Mouse (Mus musculus) lung, postnatal 0 days (tissue): Measurements from ENCODE around the gene Lrrfip2. TPM values are rescaled to one million over a fixed set of nuclear protein-coding genes. Genes with fewer than 3 reads are reported as not detected.

ENCODE experiments used
- ATAC-seq: fragments of 200-750 bp; cut with Nextera tagmentation; 2 replicates; pipeline ENCODE4 v1.8.0; 2017; ENCODE audit warnings: moderate library complexity
- DNase-seq: peaks from one replicate; pipeline ENCODE4 v3.0.0-alpha.2; 2016; ENCODE audit warnings: low spot score
- H3K27ac ChIP-seq: fragments of 300-500 bp; sonication (generic); 2 replicates; pipeline ENCODE4 v1.5.1; 2014; ENCODE audit warnings: antibody characterized with exemption, mild to moderate bottlenecking, low read length, mixed read lengths
- H3K27me3 ChIP-seq: fragments of 300-500 bp; sonication (generic); replicated peaks from 2 replicates; pipeline ENCODE4 v1.6.1; 2014; ENCODE audit warnings: low read length, mixed read lengths; ENCODE audit not compliant: insufficient read depth
- H3K36me3 ChIP-seq: fragments of 300-500 bp; sonication (generic); 2 replicates; pipeline ENCODE4 v1.6.1; 2014; ENCODE audit warnings: low read length, mixed read lengths; ENCODE audit not compliant: insufficient read depth
- H3K4me1 ChIP-seq: fragments of 300-500 bp; sonication (generic); 2 replicates; pipeline ENCODE4 v1.6.1; 2014; ENCODE audit warnings: antibody characterized with exemption, low read depth, low read length, mixed read lengths; ENCODE audit not compliant: insufficient read depth
- H3K4me2 ChIP-seq: fragments of 300-500 bp; sonication (generic); replicated peaks from 2 replicates; pipeline ENCODE4 v1.6.1; 2014; ENCODE audit warnings: low read depth, mild to moderate bottlenecking, low read length, moderate library complexity, mixed read lengths
- H3K4me3 ChIP-seq: fragments of 300-500 bp; sonication (generic); 2 replicates; pipeline ENCODE4 v1.5.1; 2014; ENCODE audit warnings: low read depth, low read length
- H3K9ac ChIP-seq: fragments of 300-500 bp; sonication (generic); replicated peaks from 2 replicates; pipeline ENCODE4 v1.6.1; 2014; ENCODE audit warnings: low read depth, mild to moderate bottlenecking
- H3K9me3 ChIP-seq: fragments of 300-500 bp; sonication (generic); 2 replicates; pipeline ENCODE4 v1.6.1; 2016; ENCODE audit warnings: low read length, mixed read lengths
- CTCF ChIP-seq: IDR thresholded peaks from 2 replicates; pipeline ENCODE4 v1.5.1; 2016; ENCODE audit warnings: antibody characterized with exemption, mild to moderate bottlenecking
- EP300 ChIP-seq: IDR thresholded peaks from 2 replicates; pipeline ENCODE4 v1.6.1; 2016; ENCODE audit warnings: antibody characterized with exemption, mild to moderate bottlenecking, control low read depth
- WGBS: fragments of 180-500 bp; shearing (Covaris S2); extraction: QIAGEN DNeasy Blood & Tissue Kit; methylation state at CpG from one replicate; pipeline ENCODE4 v1.1.7; 2014; 5-methylcytosine and 5-hydroxymethylcytosine counted together
- polyA plus RNA-seq: library from polyadenylated mRNA; unstranded; fragments of >200 nt; fragmentation: Nextera tagmentation; extraction: Ambion mirVana; gene quantifications from 2 replicates; pipeline ENCODE4 v1.2.1, GENCODE M21; 2015

Gene Lrrfip2
- polyA plus RNA-seq, 1 experiment from 2014 or later, result 54.2 TPM

DNA sequence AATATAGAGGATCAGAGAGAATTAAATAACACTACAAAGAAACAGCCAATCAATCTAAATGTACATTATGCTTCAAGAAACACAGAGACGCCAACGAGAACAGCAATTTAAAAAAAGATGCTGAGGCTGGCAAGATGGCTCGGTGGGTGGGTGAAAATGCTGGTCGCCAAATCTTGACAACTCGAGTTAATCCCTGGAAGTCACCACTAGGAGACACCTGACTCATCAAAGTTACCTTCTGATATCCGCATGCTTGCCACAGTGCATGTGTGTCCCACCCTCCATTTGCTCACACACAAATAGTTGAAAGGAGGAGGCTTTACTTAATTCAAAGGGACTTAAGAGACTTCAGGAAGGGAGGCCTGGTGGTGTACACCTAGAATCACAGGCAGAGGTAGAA is 128.2 kb downstream of the Lrrfip2 start:
- peaks cover 27% of the 10 kb centered on the region; the same call in 1 of the 2 replicates for H3K36me3 ChIP-seq
- H3K27me3 ChIP-seq, result no peaks in the 10 kb centered on the region
- no peak overlapping the region for H3K4me3 ChIP-seq
- H3K4me2 ChIP-seq, result no peak overlapping the region
- H3K27ac ChIP-seq, result no peak overlapping the region
- no peak for ATAC-seq
- no peak for DNase-seq
- WGBS, result 80% methylated on average over 6 of the region's 6 CpGs
- no peak for TF ChIP-seq EP300
- TF ChIP-seq CTCF, result no peak
- no peaks in the 10 kb centered on the region for H3K4me1 ChIP-seq
- H3K9me3 ChIP-seq, result no peaks in the 10 kb centered on the region
- no peak overlapping the region for H3K9ac ChIP-seq

DNA sequence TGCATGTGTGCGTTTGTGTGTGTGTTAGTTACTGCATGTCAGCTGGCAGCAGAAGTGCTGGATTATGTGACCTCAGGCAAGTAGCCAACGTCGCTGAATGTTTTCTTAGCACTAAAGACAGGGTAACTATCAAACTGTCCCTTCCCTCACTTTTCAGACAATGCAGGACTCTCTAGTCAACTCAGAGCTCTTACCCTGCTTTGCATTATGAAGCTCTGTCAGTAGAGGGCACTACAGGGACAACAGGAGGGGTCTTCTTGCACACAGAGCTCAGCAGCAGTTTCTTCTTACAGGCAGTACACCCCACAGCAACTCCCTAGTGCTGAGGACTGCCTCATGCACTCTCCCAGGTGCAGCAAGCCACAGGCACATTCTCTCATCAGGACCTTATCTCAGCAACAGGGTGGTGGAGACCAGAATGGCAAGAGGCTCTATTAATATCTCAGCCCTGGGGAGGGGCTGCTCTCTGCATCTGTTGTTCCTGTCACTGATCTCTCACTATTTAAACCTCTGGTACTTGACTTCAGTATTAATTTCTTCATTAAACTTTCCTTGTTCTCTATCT is 130.4 kb downstream of the Lrrfip2 start:
- Histone ChIP-seq H3K4me1 (no peaks in the 10 kb centered on the region), H3K27me3 (no peaks in the 10 kb centered on the region), H3K4me2 (no peak overlapping the region), H3K27ac (no peak overlapping the region), H3K4me3 (no peak overlapping the region), H3K9me3 (no peaks in the 10 kb centered on the region), H3K9ac (no peak overlapping the region), H3K36me3 (peaks cover 25% of the 10 kb centered on the region; the same call in 1 of the 2 replicates)
- ATAC-seq, result no peak
- WGBS, result 77% methylated on average over 3 of the region's 3 CpGs
- DNase-seq, result peak; percentile 29
- TF ChIP-seq CTCF (peak; percentile 54), EP300 (no peak)

DNA sequence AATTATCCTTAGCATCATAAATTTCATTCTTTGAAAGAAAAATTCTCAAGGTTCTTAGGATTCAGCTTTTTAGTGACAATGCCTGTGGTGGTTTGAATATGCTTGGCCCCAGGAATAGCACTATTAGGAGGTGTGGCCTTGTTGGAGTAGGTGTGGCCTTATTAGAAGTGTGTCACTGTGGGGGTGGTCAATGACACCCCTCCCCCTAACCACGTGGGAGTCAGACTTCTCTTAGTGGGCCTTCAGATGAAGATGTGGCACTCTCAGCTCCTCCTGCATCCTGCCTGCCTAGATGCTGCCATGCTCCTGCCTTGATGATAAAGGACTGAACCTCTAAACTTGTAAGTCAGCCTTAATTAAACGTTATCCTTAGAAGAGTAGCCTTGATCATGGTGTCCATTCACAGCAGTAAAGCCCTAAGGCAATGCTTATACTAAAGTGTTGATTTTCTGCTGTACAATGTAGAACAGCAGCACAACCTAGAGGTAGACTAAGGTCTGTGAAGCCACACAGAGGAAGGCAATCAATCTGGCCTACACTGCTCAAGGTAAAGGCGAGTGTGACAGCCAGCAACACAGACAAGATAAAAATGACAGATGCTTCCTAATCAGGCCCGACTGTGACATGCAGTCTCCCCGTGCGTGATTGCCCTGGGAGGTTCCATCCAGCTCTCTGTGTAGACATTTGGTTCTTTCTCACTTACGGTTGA is 134.9 kb downstream of the Lrrfip2 start:
- ATAC-seq, result no peak
- no peak for TF ChIP-seq EP300
- peak; percentile 40; the same call in 1 of the 2 replicates for TF ChIP-seq CTCF

DNA sequence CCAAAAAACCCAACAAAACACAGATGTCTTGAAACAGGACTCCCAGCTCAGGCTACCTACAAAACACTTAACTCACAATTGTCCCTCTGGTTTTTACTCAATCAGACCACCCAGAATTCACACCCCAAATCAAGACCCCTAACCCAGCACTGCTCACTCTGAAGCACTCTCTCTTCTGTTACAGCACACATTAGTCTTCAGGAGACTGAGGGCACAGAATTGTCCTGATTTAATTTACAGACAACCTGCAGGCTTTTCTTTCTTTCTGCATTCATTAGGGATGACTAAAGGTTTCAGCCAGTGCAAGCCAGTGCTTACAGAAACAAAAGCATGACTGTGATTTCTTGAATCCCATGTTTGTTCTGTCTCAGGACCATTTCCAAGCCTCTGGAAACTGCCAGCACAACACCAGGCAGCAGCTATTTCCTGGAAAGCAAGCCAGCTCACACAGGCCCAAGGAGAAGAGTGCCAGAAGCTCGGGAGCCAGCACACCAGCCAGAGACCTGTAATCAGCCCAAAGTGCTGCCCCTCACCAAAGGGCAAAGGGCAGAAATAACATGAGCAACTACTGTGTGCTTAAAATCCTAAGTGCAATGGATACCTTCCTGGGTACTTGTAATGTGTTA is 143.1 kb downstream of the Lrrfip2 start:
- ATAC-seq (no peak), DNase-seq (no peak)
- Histone ChIP-seq H3K4me3 (no peak overlapping the region), H3K27ac (no peak overlapping the region), H3K9ac (no peak overlapping the region), H3K9me3 (no peaks in the 10 kb centered on the region), H3K4me1 (no peaks in the 10 kb centered on the region), H3K36me3 (0 out of 2 replicates have a peak, but pooled peaks cover 7% of the 10 kb centered on the region), H3K4me2 (no peak overlapping the region), H3K27me3 (no peaks in the 10 kb centered on the region)
- WGBS, result 13% methylated on average over 1 of the region's 1 CpGs
- no peak for TF ChIP-seq CTCF
- TF ChIP-seq EP300, result no peak

More for the DNA sequence above, 134.9 kb downstream of the Lrrfip2 start:
- 56% methylated on average over 7 of the region's 7 CpGs for WGBS
- Histone ChIP-seq H3K9me3 (no peaks in the 10 kb centered on the region), H3K4me2 (no peak overlapping the region), H3K4me3 (no peak overlapping the region), H3K36me3 (peaks cover 34% of the 10 kb centered on the region; the same call in 1 of the 2 replicates), H3K9ac (no peak overlapping the region), H3K27ac (no peak overlapping the region), H3K27me3 (no peaks in the 10 kb centered on the region), H3K4me1 (no peaks in the 10 kb centered on the region)
- DNase-seq, result no peak

DNA sequence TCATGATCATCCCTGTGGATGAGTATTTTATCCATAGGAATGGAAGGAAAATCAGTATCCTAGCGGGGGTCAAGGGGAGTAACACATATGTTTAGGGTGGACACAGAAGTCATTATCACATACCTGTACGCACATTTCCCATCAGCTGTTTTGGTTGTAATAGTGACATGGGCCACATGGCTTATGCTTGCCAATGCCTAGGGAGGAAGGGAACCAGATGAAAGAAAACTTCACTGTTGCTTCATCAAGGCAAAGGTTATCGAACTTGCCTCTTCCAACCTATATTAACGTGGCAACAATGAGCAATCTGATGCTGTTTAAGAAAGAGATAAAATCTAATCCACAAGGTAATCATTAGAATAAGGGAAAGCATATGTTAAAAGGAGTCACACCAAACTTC is 144.0 kb downstream of the Lrrfip2 start:
- Histone ChIP-seq H3K4me3 (no peak overlapping the region), H3K27ac (no peak overlapping the region), H3K9me3 (no peaks in the 10 kb centered on the region), H3K27me3 (no peaks in the 10 kb centered on the region), H3K9ac (no peak overlapping the region), H3K4me2 (no peak overlapping the region), H3K4me1 (no peaks in the 10 kb centered on the region), H3K36me3 (0 out of 2 replicates have a peak, but pooled peaks cover 6% of the 10 kb centered on the region)
- DNase-seq (no peak), ATAC-seq (no peak)
- WGBS, result 89% methylated on average over 4 of the region's 4 CpGs
- TF ChIP-seq CTCF (no peak), EP300 (no peak)

DNA sequence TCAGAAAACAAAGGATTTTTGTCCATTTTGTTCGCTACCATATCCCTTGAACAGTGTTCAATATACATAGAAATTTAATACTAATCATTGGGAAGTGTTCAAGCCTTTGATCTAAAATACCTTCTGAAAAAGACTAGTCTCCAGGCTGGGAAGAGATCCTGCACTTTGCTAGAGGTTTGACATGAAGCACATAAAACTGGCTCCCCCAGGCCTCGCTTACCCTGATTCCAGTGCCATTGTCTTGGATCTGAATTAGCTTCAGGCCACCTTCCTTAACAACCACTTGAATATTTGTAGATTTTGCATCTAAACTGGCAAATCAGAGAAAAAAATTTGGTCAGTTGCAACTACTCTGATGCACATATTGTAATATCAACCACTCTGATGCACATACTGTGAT is 150.6 kb downstream of the Lrrfip2 start:
- no peak for TF ChIP-seq EP300
- no peak for TF ChIP-seq CTCF
- Histone ChIP-seq H3K4me2 (no peak overlapping the region), H3K4me3 (no peak overlapping the region), H3K9ac (no peak overlapping the region), H3K9me3 (no peaks in the 10 kb centered on the region), H3K4me1 (peaks cover 8% of the 10 kb centered on the region; the same call in 1 of the 2 replicates), H3K27ac (no peak overlapping the region), H3K27me3 (no peaks in the 10 kb centered on the region), H3K36me3 (no peaks in the 10 kb centered on the region)
- ATAC-seq (no peak), DNase-seq (no peak)
- 98% methylated on average over 2 of the region's 2 CpGs for WGBS
